Mouse (Mus musculus) embryonic facial prominence, embryonic 14.5 days (tissue): ENCODE results near the gene Uba7. TPM values are rescaled to one million over a fixed set of nuclear protein-coding genes. Genes with fewer than 3 reads are reported as not detected.

ENCODE experiments used
- ATAC-seq: fragments of 200-750 bp; cut with Nextera tagmentation; 2 replicates; pipeline ENCODE4 v1.8.0; 2017; ENCODE audit warnings: low read depth, moderate number of reproducible peaks, moderate TSS enrichment
- DNase-seq: peaks from one replicate; pipeline ENCODE4 v3.0.0-alpha.2; 2015; ENCODE audit warnings: low spot score
- H3K27ac ChIP-seq: fragments of 300-500 bp; sonication (generic); replicated peaks from 2 replicates; pipeline ENCODE4 v1.5.1; 2014; ENCODE audit warnings: low read depth, mild to moderate bottlenecking, low read length, moderate library complexity
- H3K27me3 ChIP-seq: fragments of 300-500 bp; sonication (generic); replicated peaks from 2 replicates; pipeline ENCODE4 v1.6.1; 2014; ENCODE audit warnings: low read length; ENCODE audit not compliant: control insufficient read depth, insufficient read depth
- H3K36me3 ChIP-seq: fragments of 300-500 bp; sonication (generic); 2 replicates; pipeline ENCODE4 v1.6.1; 2014; ENCODE audit warnings: low read length, mixed read lengths; ENCODE audit not compliant: control insufficient read depth, insufficient read depth
- H3K4me1 ChIP-seq: fragments of 300-500 bp; sonication (generic); 2 replicates; pipeline ENCODE4 v1.6.1; 2014; ENCODE audit warnings: antibody characterized with exemption, low read length; ENCODE audit not compliant: control insufficient read depth, insufficient read depth
- H3K4me2 ChIP-seq: fragments of 300-500 bp; sonication (generic); 2 replicates; pipeline ENCODE4 v1.6.1; 2014; ENCODE audit warnings: low read depth, mild to moderate bottlenecking, low read length, moderate library complexity, mixed read lengths
- H3K4me3 ChIP-seq: fragments of 300-500 bp; sonication (generic); 2 replicates; pipeline ENCODE4 v1.5.1; 2014; ENCODE audit warnings: low read depth, mild to moderate bottlenecking, low read length
- H3K9ac ChIP-seq: fragments of 300-500 bp; sonication (generic); 2 replicates; pipeline ENCODE4 v1.6.1; 2014; ENCODE audit warnings: low read depth, mild to moderate bottlenecking, low read length, moderate library complexity, mixed read lengths
- H3K9me3 ChIP-seq: fragments of 300-500 bp; sonication (generic); 2 replicates; pipeline ENCODE4 v1.6.1; 2016; ENCODE audit warnings: low read length; ENCODE audit not compliant: control insufficient read depth
- WGBS: fragments of 180-500 bp; shearing (Covaris S2); extraction: QIAGEN DNeasy Blood & Tissue Kit; methylation state at CpG from one replicate; pipeline ENCODE4 v1.1.7; 2014; 5-methylcytosine and 5-hydroxymethylcytosine counted together
- polyA plus RNA-seq: library from polyadenylated mRNA; unstranded; fragments of >200 nt; fragmentation: Nextera tagmentation; extraction: Ambion mirVana; gene quantifications from 2 replicates; pipeline ENCODE4 v1.2.1, GENCODE M21; 2014

Uba7 gene
- polyA plus RNA-seq: 25.5 and 28.1 TPM in 2 replicates

DNA sequence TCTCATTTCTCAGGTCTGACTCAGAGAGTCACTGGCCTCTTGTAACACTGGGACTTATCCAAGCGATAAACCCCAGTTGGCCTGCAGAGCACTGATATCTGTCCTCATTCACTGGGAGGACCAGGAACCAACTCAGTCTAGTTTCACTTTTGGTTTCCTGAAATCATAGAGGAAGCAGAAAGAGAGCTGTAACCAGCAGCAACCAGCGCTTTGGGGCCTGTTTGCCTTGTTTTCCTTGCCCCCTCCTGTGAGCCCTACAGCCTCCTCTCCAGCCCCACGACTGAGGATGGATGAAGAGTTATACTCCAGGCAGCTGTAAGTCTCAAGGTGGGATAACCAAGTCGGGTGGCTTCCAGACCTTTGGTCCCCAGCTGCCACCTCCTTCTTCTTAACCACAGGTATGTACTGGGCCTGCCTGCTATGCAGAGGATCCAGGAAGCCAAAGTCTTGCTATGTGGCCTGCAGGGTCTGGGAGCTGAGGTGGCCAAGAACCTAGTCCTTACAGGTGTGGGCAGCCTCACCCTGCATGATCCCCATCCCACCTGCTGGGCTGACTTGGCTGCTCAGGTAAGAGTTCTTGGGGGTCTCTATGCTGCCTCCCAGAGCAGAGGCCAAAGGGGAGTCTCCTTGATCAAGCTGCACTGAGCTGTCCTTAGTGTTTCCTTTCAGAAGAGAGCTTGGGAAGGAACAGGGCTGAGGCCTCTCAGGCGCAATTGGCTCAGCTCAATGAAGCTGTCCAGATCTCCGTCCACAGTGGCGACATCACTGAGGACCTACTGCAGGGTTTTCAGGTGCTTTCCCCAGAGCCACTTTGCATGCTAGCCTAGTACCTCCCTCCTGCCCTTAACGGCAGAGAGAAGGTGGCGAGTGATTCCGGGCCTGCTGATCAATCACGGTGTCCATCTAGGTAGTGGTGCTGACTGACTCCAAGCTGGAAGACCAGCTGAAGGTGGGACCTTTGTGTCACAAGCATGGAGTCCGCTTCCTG lies at the start of gene Uba7:
Uba7 (plus strand) TSS at position 107 of the 988 bp plus-strand sequence.
- DNase-seq: peak; percentile 27
- no peak within 1 kb of the TSS for H3K9ac ChIP-seq
- H3K4me3 ChIP-seq: no peak within 1 kb of the TSS
- H3K27me3 ChIP-seq: no peaks in the 10 kb centered on the region
- peaks cover 11% of the 10 kb centered on the region for H3K4me1 ChIP-seq
- 0 out of 2 replicates have a peak, but pooled peaks cover 11% of the 10 kb centered on the region for H3K36me3 ChIP-seq
- no peak for ATAC-seq
- no peaks in the 10 kb centered on the region for H3K9me3 ChIP-seq
- peak within 1 kb of the TSS; percentile 0; the same call in 1 of the 2 replicates for H3K4me2 ChIP-seq
- peak within 1 kb of the TSS; percentile 42; the same call in 1 of the 2 replicates for H3K27ac ChIP-seq
- 71% methylated on average over 12 of the region's 12 CpGs for WGBS

DNA sequence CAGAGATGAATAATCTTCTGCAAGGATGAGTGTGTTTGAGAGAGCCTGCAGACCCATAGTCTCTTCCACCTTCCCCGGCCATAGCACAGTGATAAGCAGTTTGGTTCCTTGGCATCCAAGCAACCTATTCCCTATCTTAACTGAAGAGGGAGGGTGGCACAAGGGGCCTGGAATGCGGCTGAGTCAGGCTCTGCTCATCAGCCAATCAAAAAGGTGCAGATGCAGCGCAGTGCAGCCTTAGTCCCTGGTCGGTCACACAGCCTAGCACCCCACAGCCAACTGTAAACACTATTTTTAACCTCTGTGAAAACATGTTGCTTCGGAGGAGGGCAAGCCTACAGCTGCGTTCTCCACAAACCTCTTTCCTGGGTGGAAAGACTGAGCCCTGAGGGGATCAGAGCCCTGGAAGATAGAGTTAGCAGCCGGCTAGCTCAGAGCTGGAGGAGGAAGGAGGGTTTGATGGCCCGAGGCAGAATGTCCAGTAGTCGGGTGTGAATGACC lies 48.3 kb upstream of the Uba7 start:
- H3K9ac ChIP-seq: no peak overlapping the region
- H3K27me3 ChIP-seq: no peaks in the 10 kb centered on the region
- no peaks in the 10 kb centered on the region for H3K36me3 ChIP-seq
- H3K4me2 ChIP-seq: no peak overlapping the region
- no peak overlapping the region for H3K4me3 ChIP-seq
- ATAC-seq: no peak
- no peaks in the 10 kb centered on the region for H3K9me3 ChIP-seq
- H3K27ac ChIP-seq: no peak overlapping the region
- no peak for DNase-seq
- 48% methylated on average over 9 of the region's 9 CpGs for WGBS
- peaks cover 7% of the 10 kb centered on the region; the same call in 1 of the 2 replicates for H3K4me1 ChIP-seq

DNA sequence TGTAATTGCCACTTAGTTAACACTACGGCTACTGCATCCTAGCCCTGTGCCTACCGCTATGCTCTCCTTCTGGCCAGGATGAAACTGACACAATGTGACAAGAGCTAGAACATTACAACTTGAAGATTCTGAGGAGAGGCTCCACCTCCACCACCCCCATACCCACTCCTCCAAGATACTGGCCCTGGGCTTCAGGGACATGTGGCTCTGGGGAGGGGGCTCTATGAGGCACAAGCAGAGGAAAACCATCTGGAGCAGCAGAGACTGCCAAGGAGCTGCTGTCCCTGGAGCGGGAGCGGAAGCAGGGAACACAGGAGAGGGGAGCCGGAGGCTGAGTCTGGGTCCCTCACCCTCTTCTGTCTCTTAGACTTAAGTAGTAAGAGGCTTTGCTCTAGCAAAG lies 47.6 kb upstream of the Uba7 start:
- Histone ChIP-seq H3K36me3 (no peaks in the 10 kb centered on the region), H3K4me1 (peaks cover 7% of the 10 kb centered on the region; the same call in 1 of the 2 replicates), H3K9me3 (no peaks in the 10 kb centered on the region), H3K9ac (no peak overlapping the region), H3K4me3 (no peak overlapping the region), H3K27ac (no peak overlapping the region), H3K27me3 (no peaks in the 10 kb centered on the region), H3K4me2 (no peak overlapping the region)
- 72% methylated on average over 5 of the region's 5 CpGs for WGBS
- DNase-seq: no peak
- ATAC-seq: no peak

DNA sequence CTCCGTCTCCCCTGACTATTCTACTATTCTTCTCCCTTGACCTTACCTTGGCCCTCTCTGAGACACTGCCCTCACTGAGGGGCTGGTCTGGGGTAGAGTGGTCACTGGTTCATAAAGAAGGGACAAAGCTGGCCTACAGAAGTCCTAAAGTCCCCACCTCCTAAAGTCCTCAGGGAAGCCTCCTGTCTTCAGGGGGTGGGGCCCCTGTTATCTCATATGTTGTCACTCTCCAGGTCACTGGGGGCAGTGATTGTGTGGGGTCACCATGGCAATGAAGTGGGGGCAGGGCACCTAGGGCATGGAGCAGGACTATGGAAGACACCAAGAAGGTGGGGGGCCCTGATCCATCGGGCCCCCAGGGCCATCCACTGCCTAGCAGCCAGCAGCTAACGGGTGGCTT lies 47.1 kb upstream of the Uba7 start, which contains the start of gene Actl11:
Actl11 (plus strand) TSS at position 301 of the 400 bp plus-strand sequence.
- no peaks in the 10 kb centered on the region for H3K36me3 ChIP-seq
- ATAC-seq: no peak
- no peak within 1 kb of the TSS for H3K4me3 ChIP-seq
- no peaks in the 10 kb centered on the region for H3K27me3 ChIP-seq
- H3K9ac ChIP-seq: no peak within 1 kb of the TSS
- no peak within 1 kb of the TSS for H3K4me2 ChIP-seq
- WGBS: 86% methylated on average over 3 of the region's 3 CpGs
- peaks cover 7% of the 10 kb centered on the region; the same call in 1 of the 2 replicates for H3K4me1 ChIP-seq
- no peak for DNase-seq
- H3K9me3 ChIP-seq: no peaks in the 10 kb centered on the region
- no peak within 1 kb of the TSS for H3K27ac ChIP-seq

DNA sequence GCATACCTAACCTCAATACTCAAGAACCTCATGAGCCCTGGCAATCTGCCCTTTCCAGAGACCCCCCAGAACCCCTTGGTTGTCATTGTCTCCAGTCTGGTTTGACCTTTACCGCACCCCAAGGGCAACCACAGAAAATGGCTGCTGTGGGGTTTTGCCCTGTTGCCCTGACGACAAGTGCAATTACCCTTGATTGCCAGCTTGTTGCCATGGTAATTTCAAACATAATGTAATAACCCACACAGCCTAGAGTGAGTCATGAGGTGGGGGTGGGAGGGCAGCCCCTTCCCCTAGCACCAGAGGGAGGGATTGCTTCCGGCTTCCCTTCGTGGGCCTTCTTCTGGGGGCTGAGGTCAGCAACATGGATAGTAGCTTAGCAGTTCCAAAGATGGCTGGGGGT lies 43.1 kb upstream of the Uba7 start:
- peaks cover 8% of the 10 kb centered on the region; the same call in 1 of the 2 replicates for H3K4me1 ChIP-seq
- no peaks in the 10 kb centered on the region for H3K9me3 ChIP-seq
- H3K4me2 ChIP-seq: no peak overlapping the region
- H3K27ac ChIP-seq: no peak overlapping the region
- DNase-seq (no peak), ATAC-seq (no peak)
- H3K4me3 ChIP-seq: no peak overlapping the region
- WGBS: 55% methylated on average over 4 of the region's 4 CpGs
- no peaks in the 10 kb centered on the region for H3K36me3 ChIP-seq
- H3K9ac ChIP-seq: no peak overlapping the region; the same call in 1 of the 2 replicates
- H3K27me3 ChIP-seq: 0 out of 2 replicates have a peak, but pooled peaks cover 16% of the 10 kb centered on the region

DNA sequence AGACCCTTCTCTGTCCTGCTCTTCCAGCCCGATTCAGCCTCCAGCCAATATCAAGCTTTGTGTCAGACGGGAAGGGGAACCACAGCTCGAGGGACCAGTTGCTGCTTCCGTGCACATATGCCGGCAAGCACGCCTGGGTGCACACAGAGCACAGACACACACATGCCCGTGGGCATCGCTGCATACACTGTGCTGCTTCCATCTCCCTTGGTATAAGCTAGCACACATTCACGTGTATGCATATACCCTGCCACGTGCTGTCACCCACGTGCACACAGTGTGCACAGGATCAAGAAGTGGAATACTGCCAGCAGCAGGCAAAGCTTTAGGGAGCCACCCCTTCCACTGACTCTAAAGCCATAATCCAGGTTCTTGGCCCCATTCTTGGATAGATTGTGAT lies 41.2 kb upstream of the Uba7 start:
- Histone ChIP-seq H3K27ac (no peak overlapping the region), H3K9me3 (no peaks in the 10 kb centered on the region), H3K9ac (no peak overlapping the region), H3K27me3 (0 out of 2 replicates have a peak, but pooled peaks cover 16% of the 10 kb centered on the region), H3K4me1 (peaks cover 8% of the 10 kb centered on the region; the same call in 1 of the 2 replicates), H3K36me3 (no peaks in the 10 kb centered on the region), H3K4me3 (no peak overlapping the region), H3K4me2 (no peak overlapping the region)
- ATAC-seq (no peak), DNase-seq (no peak)
- 92% methylated on average over 11 of the region's 11 CpGs for WGBS

DNA sequence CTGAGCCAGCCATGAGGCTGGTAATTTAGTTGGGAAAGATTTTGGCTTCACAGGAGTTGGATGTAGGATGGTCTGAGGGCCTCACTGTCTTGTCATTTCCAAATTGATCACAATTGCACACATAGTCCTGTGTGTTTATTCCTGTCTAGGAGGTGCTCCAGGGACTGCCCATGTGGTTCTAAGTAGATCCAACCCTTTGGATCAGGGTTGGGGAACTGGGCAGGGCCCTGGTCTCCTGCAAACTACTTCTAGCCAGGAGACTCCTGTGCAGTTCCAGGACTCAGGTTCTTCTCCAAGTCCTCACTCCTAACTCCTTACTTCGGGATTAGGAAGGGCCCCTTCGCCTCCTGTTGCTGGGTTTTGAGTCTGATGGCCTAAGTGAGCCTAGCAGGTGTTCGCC lies 39.9 kb upstream of the Uba7 start, which contains the start of gene Camkv:
Camkv (plus strand) TSS at position 301 of the 400 bp plus-strand sequence.
- Histone ChIP-seq H3K27me3 (0 out of 2 replicates have a peak, but pooled peaks cover 16% of the 10 kb centered on the region), H3K9me3 (no peaks in the 10 kb centered on the region), H3K9ac (peak within 1 kb of the TSS; percentile 65), H3K36me3 (no peaks in the 10 kb centered on the region), H3K4me3 (peak within 1 kb of the TSS; percentile 44), H3K4me2 (peak within 1 kb of the TSS; percentile 74), H3K4me1 (peaks cover 8% of the 10 kb centered on the region; the same call in 1 of the 2 replicates), H3K27ac (no peak within 1 kb of the TSS)
- WGBS: 15% methylated on average over 3 of the region's 3 CpGs
- DNase-seq (no peak), ATAC-seq (no peak)

DNA sequence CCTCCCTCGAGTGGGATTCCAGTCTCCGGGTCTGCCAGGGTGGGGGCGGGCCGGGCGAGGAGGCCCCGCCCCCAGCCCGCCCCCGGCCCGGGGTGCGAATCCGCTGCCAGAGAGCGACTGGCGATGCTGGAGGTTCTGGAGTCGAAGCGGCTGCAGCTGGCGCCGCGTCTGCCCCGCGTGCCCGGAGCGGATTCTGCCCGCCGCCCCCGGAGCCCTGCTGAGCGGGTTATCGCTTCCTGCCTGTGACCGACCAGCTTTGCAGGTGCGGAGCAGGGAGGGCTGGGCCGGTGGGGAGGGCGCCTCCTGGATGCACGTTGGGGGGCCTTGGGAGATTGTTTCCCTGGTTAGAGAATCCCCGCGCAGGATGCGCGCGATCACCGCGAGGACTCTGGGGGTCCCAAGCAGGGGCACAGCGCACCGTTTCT lies 39.5 kb upstream of the Uba7 start:
- peak overlapping the region; percentile 44 for H3K4me3 ChIP-seq
- WGBS: 0% methylated on average over 15 of the region's 41 CpGs
- peak; percentile 60 for ATAC-seq
- peak overlapping the region; percentile 65 for H3K9ac ChIP-seq
- H3K4me2 ChIP-seq: peak overlapping the region; percentile 74
- no peak for DNase-seq
- H3K4me1 ChIP-seq: peaks cover 8% of the 10 kb centered on the region; the same call in 1 of the 2 replicates
- H3K27ac ChIP-seq: no peak overlapping the region
- no peaks in the 10 kb centered on the region for H3K9me3 ChIP-seq
- H3K36me3 ChIP-seq: no peaks in the 10 kb centered on the region
- 0 out of 2 replicates have a peak, but pooled peaks cover 16% of the 10 kb centered on the region for H3K27me3 ChIP-seq
